Mouse (Mus musculus) kidney, adult 2 months (tissue): ENCODE data around the gene Polr2a.

Source experiments
- CTCF ChIP-seq: fragments of 200-500 bp; conservative IDR thresholded peaks from 2 replicates; pipeline ENCODE4 v1.5.1; 2011; ENCODE audit warnings: low read depth, mild to moderate bottlenecking, control low read depth, low read length, moderate library complexity, mixed read lengths; ENCODE audit not compliant: insufficient read depth, insufficient read length
- POLR2A ChIP-seq: fragments of 200-500 bp; IDR thresholded peaks from one replicate; pipeline ENCODE4 v1.6.1; 2011; ENCODE audit warnings: low read depth, low read length, control low read depth

DNA sequence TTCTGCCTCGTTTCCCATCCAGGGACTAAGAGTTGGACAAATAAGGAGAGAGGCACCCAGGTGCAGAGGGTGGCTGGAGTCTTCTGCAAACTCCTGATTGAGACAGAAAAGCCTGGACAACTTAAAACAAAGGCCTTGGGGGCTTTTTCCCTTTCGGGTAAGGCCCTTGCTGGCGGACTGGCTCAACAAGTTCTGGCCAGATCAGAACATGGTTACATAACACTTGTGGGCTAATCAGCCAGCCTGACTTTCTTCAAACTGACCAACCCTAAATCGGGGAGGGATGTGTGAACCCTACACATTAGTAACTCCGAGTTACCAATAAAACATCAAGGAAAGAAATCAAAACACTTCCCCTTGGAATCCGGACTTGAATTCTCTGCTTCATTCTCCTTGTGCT lies 37.6 kb downstream of the Polr2a start:
- no peak for TF ChIP-seq POLR2A
- no peak for TF ChIP-seq CTCF
